Mouse (Mus musculus): ENCODE data around the gene Kif6.

- TF ChIP-seq CTCF (IDR thresholded peaks at IDR 0.05; ENCODE audit: borderline replicate concordance, extremely low read depth, insufficient read depth, insufficient read length) (no peak), POLR2A (IDR thresholded peaks at IDR 0.05; ENCODE audit: borderline replicate concordance, extremely low read depth, insufficient read depth, insufficient read length, poor library complexity, severe bottlenecking) (no peak)
Observed at GRCm38 (mm10) chr17:49661626-49662025, 46.7 kb downstream of the Kif6 start.
